Mouse (Mus musculus) thymus, adult 2 months (tissue): ENCODE measurements around the gene Zfp513. TPM values are rescaled to one million over a fixed set of nuclear protein-coding genes. Genes with fewer than 3 reads are reported as not detected.

Source experiments
- DNase-seq: peaks from one replicate; pipeline ENCODE4 v3.0.0; 2021
- H3K27ac ChIP-seq: fragments of 200-500 bp; 2 replicates; pipeline ENCODE4 v1.5.1; 2012; ENCODE audit warnings: low read length, control low read depth; ENCODE audit not compliant: control insufficient read depth, insufficient read depth
- H3K27me3 ChIP-seq: fragments of 200-500 bp; 2 replicates; pipeline ENCODE4 v1.6.1; 2012; ENCODE audit warnings: mild to moderate bottlenecking, low read length, moderate library complexity, mixed read lengths; ENCODE audit not compliant: control insufficient read depth, insufficient read depth
- H3K36me3 ChIP-seq: fragments of 200-500 bp; 2 replicates; pipeline ENCODE4 v1.6.1; 2012; ENCODE audit warnings: mild to moderate bottlenecking, low read length, moderate library complexity; ENCODE audit not compliant: control insufficient read depth, insufficient read depth
- H3K4me1 ChIP-seq: fragments of 200-500 bp; replicated peaks from 2 replicates; pipeline ENCODE4 v1.6.1; 2012; ENCODE audit warnings: low read length; ENCODE audit not compliant: control insufficient read depth, insufficient read depth
- H3K4me3 ChIP-seq: fragments of 200-500 bp; 2 replicates; pipeline ENCODE4 v1.5.1; 2012; ENCODE audit warnings: mild to moderate bottlenecking, low read length, control low read depth, moderate library complexity; ENCODE audit not compliant: control insufficient read depth, insufficient read depth
- CTCF ChIP-seq: fragments of 200-500 bp; IDR thresholded peaks from 2 replicates; pipeline ENCODE4 v1.5.1; 2012; ENCODE audit warnings: mild to moderate bottlenecking, control low read depth, low read length, moderate library complexity, borderline replicate concordance; ENCODE audit not compliant: control insufficient read depth, poor library complexity, insufficient read depth; ENCODE audit errors: extremely low read depth
- POLR2A ChIP-seq: fragments of 200-500 bp; IDR thresholded peaks from 2 replicates; pipeline ENCODE4 v1.6.1; 2012; ENCODE audit warnings: mild to moderate bottlenecking, low read length, control low read depth, moderate library complexity; ENCODE audit not compliant: control insufficient read depth, poor library complexity, insufficient read depth; ENCODE audit errors: extremely low read depth
- WGBS: fragments of 180-500 bp; shearing (Covaris S2); methylation state at CpG from one replicate; pipeline ENCODE4 v1.1.7; 2018; 5-methylcytosine and 5-hydroxymethylcytosine counted together
- polyA plus RNA-seq: library from polyadenylated mRNA; depleted of rRNA; stranded (reverse); fragments of >200 nt; gene quantifications from 2 replicates; pipeline ENCODE4 v1.2.3, GENCODE M21; 2012; rRNA removed

Gene Zfp513
- polyA plus RNA-seq, 1 experiment = 88.5 TPM

GRCm38 (mm10) chr5:31151746-31152145, 50.4 kb downstream of the Zfp513 start:
- Histone ChIP-seq H3K4me1 (peaks cover 8% of the 10 kb centered on the region), H3K36me3 (peaks cover under 1% of the 10 kb centered on the region; the same call in 1 of the 2 replicates), H3K27ac (no peak overlapping the region), H3K4me3 (no peak overlapping the region), H3K27me3 (no peaks in the 10 kb centered on the region)
- no peak for TF ChIP-seq POLR2A
- TF ChIP-seq CTCF = no peak
- WGBS = 94% methylated on average over 3 of the region's 3 CpGs
- no peak for DNase-seq

DNA sequence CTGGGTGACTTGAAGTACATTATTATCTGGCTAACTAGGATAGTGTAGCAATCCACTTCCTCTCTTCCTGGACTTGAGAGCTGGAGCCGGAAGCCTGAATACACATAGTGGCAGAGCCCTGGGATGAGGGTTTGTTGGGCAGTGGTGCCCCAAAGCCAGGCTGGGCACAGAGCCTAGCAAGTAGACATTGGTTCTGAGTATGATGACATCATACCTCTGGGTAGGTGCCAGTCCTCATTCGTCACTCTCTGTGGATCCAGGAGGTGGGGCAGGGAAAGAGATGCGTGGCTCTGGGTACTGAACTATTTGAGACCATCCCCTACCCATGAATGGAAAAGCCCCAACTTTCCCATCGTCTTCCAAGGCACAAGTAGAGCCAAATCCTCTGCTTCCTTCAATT, 52.3 kb downstream of the Zfp513 start:
- TF ChIP-seq POLR2A = no peak
- TF ChIP-seq CTCF = no peak
- no peak overlapping the region for H3K27ac ChIP-seq
- no peak overlapping the region for H3K4me3 ChIP-seq
- 98% methylated on average over 4 of the region's 4 CpGs for WGBS
- H3K36me3 ChIP-seq = no peaks in the 10 kb centered on the region
- DNase-seq = no peak
- no peaks in the 10 kb centered on the region for H3K27me3 ChIP-seq
- peaks cover 8% of the 10 kb centered on the region for H3K4me1 ChIP-seq

Other genes starting within 250 kb of the Zfp513 start
- gene Preb, start 241.9 kb downstream of the Zfp513 start, polyA plus RNA-seq = 401 and 419 TPM in 2 replicates
- gene Tcf23, start 233.6 kb downstream of the Zfp513 start, polyA plus RNA-seq = 0.06 and 0.18 TPM in 2 replicates
- gene Atraid, start 154.0 kb downstream of the Zfp513 start, polyA plus RNA-seq = 52.0 and 67.0 TPM in 2 replicates
- gene Slc5a6, start 153.4 kb downstream of the Zfp513 start, polyA plus RNA-seq = 35.1 and 37.3 TPM in 2 replicates
- gene Cad, start 147.5 kb downstream of the Zfp513 start, polyA plus RNA-seq = 59.8 and 80.9 TPM in 2 replicates
- gene Dnajc5g, start 96.0 kb downstream of the Zfp513 start, polyA plus RNA-seq = not detected in 2 replicates
- gene Slc30a3, start 94.1 kb downstream of the Zfp513 start, polyA plus RNA-seq = 0.48 and 0.77 TPM in 2 replicates
- gene Trim54, start 85.6 kb downstream of the Zfp513 start, polyA plus RNA-seq = 0.92 and 9.3 TPM in 2 replicates
- gene Ucn, start 63.5 kb downstream of the Zfp513 start, polyA plus RNA-seq = not detected in 2 replicates
- 43.8 and 55.8 TPM in 2 replicates for gene Mpv17, start 48.1 kb downstream of the Zfp513 start, polyA plus RNA-seq
- gene Gm29609, start 22.4 kb downstream of the Zfp513 start, polyA plus RNA-seq = 3.5 and 4.7 TPM in 2 replicates
- 112 and 113 TPM in 2 replicates for gene Gtf3c2, start 22.2 kb downstream of the Zfp513 start, polyA plus RNA-seq
- gene Snx17, start 9.1 kb downstream of the Zfp513 start, polyA plus RNA-seq = 127 and 134 TPM in 2 replicates
- gene Eif2b4, start 8.9 kb downstream of the Zfp513 start, polyA plus RNA-seq = 74.5 and 88.0 TPM in 2 replicates
- gene Ppm1g, start 18.4 kb upstream of the Zfp513 start, polyA plus RNA-seq = 122 and 168 TPM in 2 replicates
- gene Nrbp1, start 38.6 kb upstream of the Zfp513 start, polyA plus RNA-seq = 261 and 301 TPM in 2 replicates
- 0.29 and 0.69 TPM in 2 replicates for gene Gm9970, start 38.9 kb upstream of the Zfp513 start, polyA plus RNA-seq
- 48.1 and 56.2 TPM in 2 replicates for gene Krtcap3, start 49.4 kb upstream of the Zfp513 start, polyA plus RNA-seq
- gene Ift172, start 88.8 kb upstream of the Zfp513 start, polyA plus RNA-seq = 19.1 and 21.6 TPM in 2 replicates
- 1.8 and 2.4 TPM in 2 replicates for gene Fndc4, start 93.8 kb upstream of the Zfp513 start, polyA plus RNA-seq
- 0.05 and 0.64 TPM in 2 replicates for gene Gckr, start 95.1 kb upstream of the Zfp513 start, polyA plus RNA-seq